Mouse (Mus musculus) testis, adult 2 months (tissue): ENCODE results near the gene Atxn7.
"Not testable (repeated sequence)": the region's sequence is repeated elsewhere in the genome, so short reads cannot be mapped to it uniquely, and the experiment has no call there.

Experiments used
- CTCF ChIP-seq: fragments of 200-500 bp; IDR thresholded peaks from 2 replicates; pipeline ENCODE4 v1.5.1; 2012; ENCODE audit warnings: low read depth, mild to moderate bottlenecking, inconsistent platforms, low read length, moderate library complexity; ENCODE audit not compliant: control insufficient read depth, insufficient read depth, insufficient replicate concordance
- POLR2A ChIP-seq: fragments of 200-500 bp; IDR thresholded peaks from 2 replicates; pipeline ENCODE4 v1.6.1; 2012; ENCODE audit warnings: low read depth, mild to moderate bottlenecking, inconsistent platforms, low read length, moderate library complexity; ENCODE audit not compliant: control insufficient read depth

- not testable (repeated sequence) for TF ChIP-seq POLR2A, CTCF
Observed at GRCm38 (mm10) chr14:14059606-14060005, 98.4 kb downstream of the Atxn7 start.
